Mouse (Mus musculus): ENCODE results near the gene Hs3st3a1. TPM values are rescaled to one million over a fixed set of nuclear protein-coding genes. Genes with fewer than 3 reads are reported as not detected.

Gene Hs3st3a1
- total RNA-seq, 2 experiments from 2014 or later = 0.19 to 0.23 TPM

DNA sequence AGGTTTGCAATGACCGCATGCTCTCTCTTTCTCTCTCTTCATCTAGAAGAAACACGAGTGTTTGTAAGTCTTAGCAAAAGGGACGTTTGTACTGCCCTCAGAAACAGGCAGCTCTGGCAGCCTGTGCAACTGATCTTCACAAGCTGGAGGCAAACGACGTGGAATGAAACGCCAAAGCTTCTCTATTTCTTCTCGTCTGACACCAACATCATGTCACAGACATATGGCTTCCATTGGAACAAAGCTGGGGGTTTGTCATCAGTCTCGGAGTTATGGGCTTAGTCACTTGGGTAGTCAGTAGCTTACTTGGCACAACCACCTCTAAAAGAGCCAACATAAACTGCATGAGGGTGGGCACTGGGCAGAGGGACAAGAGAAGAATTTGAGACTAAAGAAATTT is 114.8 kb downstream of the Hs3st3a1 start:
- DNase-seq (ENCODE audit: low spot score in 2 of 2) = no peak

DNA sequence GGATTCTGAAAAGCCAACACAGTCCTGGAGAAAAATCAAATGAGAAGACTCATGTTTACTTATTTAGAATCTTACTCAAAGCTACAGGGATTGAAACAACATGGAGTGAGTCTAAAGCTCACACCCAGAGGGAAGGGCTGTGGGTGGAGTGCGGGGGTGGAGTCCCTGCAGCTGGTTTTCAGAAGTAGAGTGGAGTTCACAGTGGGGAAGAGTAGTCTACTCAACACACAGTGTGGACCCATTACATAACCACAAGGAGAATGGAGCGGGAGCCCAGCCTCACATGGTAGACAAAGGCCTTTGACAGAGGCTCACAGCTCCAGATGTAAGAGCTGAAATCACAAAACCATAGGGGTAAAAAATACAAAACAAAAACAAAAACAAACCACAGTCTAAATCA is 123.2 kb downstream of the Hs3st3a1 start:
- DNase-seq (ENCODE audit: low spot score in 2 of 2) = no peak

DNA sequence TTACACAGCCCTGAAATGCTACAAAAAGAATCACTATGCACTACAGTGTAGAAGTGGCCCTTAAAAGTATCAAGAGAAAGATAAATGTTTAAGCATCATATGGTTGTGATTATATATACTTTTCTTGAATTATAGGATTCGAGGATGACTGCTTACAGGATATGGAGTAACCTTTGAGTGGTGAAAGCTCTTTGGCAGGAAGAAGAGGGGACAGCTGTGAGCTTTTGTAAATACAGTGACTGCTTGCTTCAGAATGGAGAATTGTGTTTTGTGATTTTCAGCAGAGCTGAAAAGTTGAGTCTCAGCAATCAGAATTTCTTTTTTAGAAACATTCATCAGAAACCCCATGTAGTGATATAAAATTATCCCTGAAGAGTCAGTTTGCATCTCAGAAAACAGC is 124.3 kb downstream of the Hs3st3a1 start:
- DNase-seq (ENCODE audit: low spot score in 2 of 2) = no peak

DNA sequence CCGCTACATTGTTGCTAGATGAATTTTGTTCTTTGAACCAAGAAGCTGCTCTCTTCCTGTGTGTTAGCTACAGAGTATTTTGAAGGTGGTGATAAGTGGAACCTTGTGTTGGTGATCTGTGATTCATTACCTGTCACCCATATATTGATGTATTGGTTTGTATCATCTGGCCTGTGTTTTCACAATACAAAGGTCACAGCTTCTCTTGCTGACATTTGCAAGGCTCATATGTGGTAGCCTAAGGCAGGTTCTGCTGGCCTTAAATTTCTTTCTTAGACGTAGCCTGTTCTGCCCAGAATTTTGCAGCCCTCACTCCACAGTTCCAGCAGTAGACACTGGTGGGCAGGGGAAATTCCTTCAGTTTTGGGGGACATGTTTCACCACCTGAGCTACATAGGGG is 125.3 kb downstream of the Hs3st3a1 start:
- DNase-seq (ENCODE audit: low spot score in 2 of 2) = no peak

DNA sequence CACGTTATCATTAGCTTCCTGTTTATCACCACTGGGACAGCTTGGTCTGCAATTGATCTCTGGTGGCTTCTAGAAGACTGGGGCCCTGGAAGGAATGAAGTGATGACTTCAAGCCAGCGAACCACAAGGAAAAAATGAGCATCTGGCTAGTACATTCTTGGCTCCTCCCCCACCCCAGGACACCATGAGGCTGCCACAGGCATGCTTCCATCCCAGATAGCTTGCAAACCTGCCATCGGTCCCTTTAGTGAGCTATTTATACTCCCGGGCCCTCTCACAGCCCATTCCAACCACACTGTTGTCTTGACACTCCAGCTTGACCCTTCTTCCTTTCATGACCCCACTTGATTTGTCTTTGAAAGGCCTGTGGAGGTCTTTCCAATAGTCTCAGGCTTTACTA is 127.6 kb downstream of the Hs3st3a1 start:
- no peak for DNase-seq (ENCODE audit: low spot score in 2 of 2)

Other genes starting within 250 kb of the Hs3st3a1 start
- not detected for gene F930015N05Rik, start 1.3 kb downstream of the Hs3st3a1 start, total RNA-seq (2021)